Mouse (Mus musculus): ENCODE results near the gene Ucp2. TPM values are rescaled to one million over a fixed set of nuclear protein-coding genes. Genes with fewer than 3 reads are reported as not detected.

Gene Ucp2
- polyA plus RNA-seq, 1 experiment, result 595 TPM

DNA sequence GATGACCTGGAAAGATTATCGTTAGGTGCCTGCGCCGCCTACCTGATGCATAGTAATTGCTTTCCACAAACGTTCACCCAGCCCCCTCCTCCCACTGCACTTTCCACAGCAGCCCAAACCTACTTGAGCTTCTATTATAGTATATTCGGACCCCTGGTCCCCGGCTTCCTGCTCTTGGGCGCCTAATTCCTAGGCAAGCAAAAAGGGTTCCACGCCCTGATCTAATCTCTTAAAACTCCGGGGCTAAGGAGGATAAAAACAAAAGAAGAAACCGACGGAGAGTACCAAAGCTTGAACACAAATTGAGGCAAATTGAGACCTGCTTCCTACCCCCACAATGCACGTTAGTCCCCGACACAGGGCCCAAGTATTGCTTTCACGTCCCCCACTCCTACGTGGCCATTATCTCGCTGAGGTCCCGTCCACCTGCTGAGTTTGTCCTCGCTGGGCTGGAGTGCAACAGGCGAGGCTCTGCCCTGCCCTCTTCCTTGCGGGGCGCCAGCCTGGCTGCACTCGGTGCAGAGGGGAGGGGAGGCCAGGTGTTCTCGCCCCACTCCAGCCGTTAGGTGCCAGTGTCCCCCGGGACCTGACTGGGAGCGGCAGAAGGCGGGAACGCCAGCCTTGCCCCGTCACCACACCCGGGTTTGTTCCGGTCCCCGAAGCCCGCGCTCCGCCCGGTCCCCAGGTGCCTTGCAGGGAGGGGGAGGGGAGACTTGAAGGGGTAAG, 583 bp upstream of the Ucp2 start:
- no peak for TF ChIP-seq TAL1 (IDR thresholded peaks at IDR 0.05; ENCODE audit: low read length)
- 0 out of 2 replicates have a peak, but pooled peaks have one; percentile 18 for TF ChIP-seq GATA1 (IDR thresholded peaks at IDR 0.05; ENCODE audit: low read length)
- Histone ChIP-seq H3K4me3 (replicated peaks) (peak overlapping the region; percentile 68), H3K4me1 (ENCODE audit: control insufficient read depth) (peaks cover 58% of the 10 kb centered on the region), H3K27me3 (ENCODE audit: control insufficient read depth) (no peaks in the 10 kb centered on the region; the same call in 1 of the 2 replicates), H3K9me3 (ENCODE audit: control insufficient read depth, low read length) (no peaks in the 10 kb centered on the region), H3K36me3 (ENCODE audit: control insufficient read depth) (peaks cover 48% of the 10 kb centered on the region)

DNA sequence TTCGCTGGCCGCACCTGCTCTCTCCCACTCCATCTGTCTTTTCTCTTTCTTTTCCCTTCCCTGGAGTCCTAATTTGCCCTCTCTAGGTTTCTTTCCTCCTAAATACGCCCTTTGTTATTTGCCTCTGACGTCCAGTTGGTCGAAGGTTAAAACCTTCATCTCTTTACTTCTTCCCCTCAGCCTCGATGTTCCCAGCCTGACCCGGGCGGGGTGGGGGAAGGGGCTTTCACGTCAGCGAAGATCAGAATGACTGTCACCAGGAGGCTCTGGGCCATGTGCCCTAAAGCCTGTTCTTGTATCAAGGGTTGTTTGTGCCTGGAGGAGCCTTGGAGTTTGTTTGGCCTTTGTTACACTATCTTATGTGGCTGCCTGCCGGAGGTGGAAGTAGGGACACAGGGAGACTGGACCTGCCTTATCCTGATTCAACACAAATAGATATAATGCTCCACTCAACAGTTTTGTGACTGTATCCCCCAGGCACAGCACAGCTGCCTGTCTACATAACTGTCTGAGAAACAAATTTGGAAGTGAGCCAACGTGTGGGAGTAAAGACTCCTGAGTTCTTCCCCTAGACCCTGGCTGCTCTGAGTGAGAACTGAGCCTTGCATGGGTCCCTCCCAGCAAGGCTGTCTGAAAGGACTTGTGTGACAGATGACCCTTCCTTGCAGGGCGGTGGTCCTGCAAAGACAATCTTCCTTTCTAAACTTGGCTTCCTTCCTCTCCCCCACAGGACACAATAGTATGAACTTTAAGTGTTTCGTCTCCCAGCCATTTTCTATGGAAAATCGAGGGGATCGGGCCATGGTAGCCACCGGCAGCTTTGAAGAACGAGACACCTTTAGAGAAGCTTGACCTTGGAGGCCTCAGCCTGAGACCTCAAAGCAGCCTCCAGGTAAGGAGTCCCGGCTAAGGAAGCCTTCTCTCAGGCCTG, 612 bp downstream of the Ucp2 start:
- Histone ChIP-seq H3K4me1 (ENCODE audit: control insufficient read depth) (peaks cover 65% of the 10 kb centered on the region), H3K36me3 (ENCODE audit: control insufficient read depth) (peaks cover 60% of the 10 kb centered on the region)

DNA sequence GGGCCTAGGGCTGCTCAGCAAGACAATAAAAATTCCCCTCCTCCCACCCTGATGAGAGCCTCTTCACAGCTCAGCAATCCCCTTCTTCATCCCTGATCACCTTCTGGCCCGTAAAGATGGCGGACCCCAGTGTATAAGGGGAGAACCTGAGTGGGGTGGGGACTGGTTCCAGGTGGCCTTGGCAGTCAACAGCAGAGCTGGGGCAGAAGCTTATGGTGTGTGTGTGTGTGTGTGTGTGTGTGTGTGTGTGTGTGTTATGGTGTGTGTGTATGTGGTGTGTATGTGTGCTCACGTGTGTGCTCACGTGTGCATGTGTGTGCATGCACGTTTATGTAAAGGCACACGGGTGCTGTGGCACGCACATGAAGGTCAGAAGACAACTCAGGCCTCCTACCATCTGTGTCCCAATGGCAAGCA, 1.3 kb downstream of the Ucp2 start:
- Histone ChIP-seq H3K9me3 (ENCODE audit: control insufficient read depth, low read length) (no peaks in the 10 kb centered on the region), H3K36me3 (ENCODE audit: control insufficient read depth) (peaks cover 67% of the 10 kb centered on the region), H3K4me3 (replicated peaks) (peak overlapping the region; percentile 68), H3K27me3 (ENCODE audit: control insufficient read depth) (no peaks in the 10 kb centered on the region; the same call in 1 of the 2 replicates), H3K4me1 (ENCODE audit: control insufficient read depth) (peaks cover 71% of the 10 kb centered on the region)
- no peak for TF ChIP-seq GATA1 (IDR thresholded peaks at IDR 0.05; ENCODE audit: low read length)
- no peak for TF ChIP-seq TAL1 (IDR thresholded peaks at IDR 0.05; ENCODE audit: low read length)

More for the DNA sequence above, 612 bp downstream of the Ucp2 start:
- Histone ChIP-seq H3K27me3 (ENCODE audit: control insufficient read depth) (no peaks in the 10 kb centered on the region; the same call in 1 of the 2 replicates), H3K4me3 (replicated peaks) (peak overlapping the region; percentile 68), H3K9me3 (ENCODE audit: control insufficient read depth, low read length) (no peaks in the 10 kb centered on the region)
- TF ChIP-seq GATA1 (IDR thresholded peaks at IDR 0.05; ENCODE audit: low read length) (no peak), TAL1 (IDR thresholded peaks at IDR 0.05; ENCODE audit: low read length) (no peak)

DNA sequence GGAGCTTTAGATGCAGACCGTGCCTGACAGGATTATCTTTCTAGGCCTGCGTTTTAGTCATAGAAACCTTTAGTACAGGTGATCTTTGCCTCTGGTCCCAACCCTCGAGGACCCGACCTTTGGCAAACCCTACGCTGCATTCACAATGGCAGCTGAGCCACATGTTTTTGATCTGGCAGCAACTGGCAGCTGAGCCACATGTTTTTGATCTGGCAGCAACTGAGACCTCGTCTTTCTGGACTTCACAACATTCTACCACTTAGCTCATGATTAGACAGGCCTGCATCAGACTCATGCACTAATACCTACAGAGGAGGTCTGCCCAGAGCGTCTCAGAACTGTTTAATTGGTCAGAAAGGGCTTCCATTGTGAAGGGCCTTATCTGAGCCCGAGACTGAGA, 1.9 kb downstream of the Ucp2 start:
- Histone ChIP-seq H3K4me3 (replicated peaks) (peak overlapping the region; percentile 68), H3K4me1 (ENCODE audit: control insufficient read depth) (peaks cover 71% of the 10 kb centered on the region), H3K27me3 (ENCODE audit: control insufficient read depth) (no peaks in the 10 kb centered on the region; the same call in 1 of the 2 replicates), H3K9me3 (ENCODE audit: control insufficient read depth, low read length) (no peaks in the 10 kb centered on the region), H3K36me3 (ENCODE audit: control insufficient read depth) (peaks cover 70% of the 10 kb centered on the region)
- TF ChIP-seq TAL1 (IDR thresholded peaks at IDR 0.05; ENCODE audit: low read length) (no peak), GATA1 (IDR thresholded peaks at IDR 0.05; ENCODE audit: low read length) (no peak)

DNA sequence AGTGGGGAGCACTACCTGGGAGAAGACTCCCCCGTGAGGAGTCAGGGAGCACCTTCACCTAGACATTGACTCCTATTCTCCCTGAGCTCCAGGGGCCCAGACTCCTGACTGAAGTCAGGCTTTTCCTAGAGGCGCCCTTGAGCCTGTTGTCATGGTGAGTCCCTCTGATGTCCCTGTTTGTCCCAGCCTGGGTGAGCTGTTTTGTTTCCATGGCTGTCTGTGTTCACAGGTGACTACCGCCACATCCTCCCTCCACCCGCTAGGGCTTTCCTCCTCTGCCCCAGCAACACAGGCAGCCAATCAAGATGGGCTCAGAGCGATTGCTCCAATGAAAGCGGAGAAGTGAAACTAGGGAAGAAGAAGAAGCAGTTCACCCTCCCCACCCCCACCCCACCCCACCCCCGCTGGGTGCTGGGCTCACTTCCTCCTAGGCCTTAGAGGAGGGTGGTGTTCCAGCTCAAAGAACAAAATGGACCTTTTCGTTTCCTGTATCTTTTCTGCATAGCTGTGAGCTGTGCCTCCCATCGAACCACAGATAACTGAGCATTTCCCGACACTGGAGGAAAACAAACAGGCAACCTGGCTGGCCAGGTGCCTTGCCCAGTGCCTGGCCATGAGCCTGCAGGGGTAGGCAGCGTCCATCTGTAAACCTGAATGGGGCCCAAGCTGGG, 2.6 kb downstream of the Ucp2 start:
- Histone ChIP-seq H3K9me3 (ENCODE audit: control insufficient read depth, low read length) (no peaks in the 10 kb centered on the region), H3K27me3 (ENCODE audit: control insufficient read depth) (no peaks in the 10 kb centered on the region; the same call in 1 of the 2 replicates), H3K4me1 (ENCODE audit: control insufficient read depth) (peaks cover 76% of the 10 kb centered on the region), H3K4me3 (replicated peaks) (peak overlapping the region; percentile 68), H3K36me3 (ENCODE audit: control insufficient read depth) (peaks cover 76% of the 10 kb centered on the region)
- TF ChIP-seq GATA1 (IDR thresholded peaks at IDR 0.05; ENCODE audit: low read length) (no peak), TAL1 (IDR thresholded peaks at IDR 0.05; ENCODE audit: low read length) (no peak)

DNA sequence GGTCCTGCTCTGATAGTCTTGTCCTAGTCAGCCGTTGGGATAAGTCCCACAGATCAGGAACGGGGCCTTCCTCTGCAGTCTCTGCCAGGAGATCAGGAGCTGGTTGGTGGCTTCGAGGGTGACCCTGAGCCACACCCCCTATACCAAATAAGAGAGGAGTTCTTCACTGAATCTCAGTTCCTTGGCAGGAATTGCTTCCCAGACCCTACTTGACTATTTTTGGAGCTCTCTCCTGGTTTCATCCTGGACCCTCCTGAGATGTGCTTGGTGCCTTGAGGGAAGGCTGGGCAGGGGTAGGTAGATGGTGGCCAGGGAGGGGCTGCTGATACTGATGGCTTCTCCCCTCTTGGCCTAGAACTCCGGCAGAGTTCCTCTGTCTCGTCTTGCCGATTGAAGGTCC, 3.2 kb downstream of the Ucp2 start:
- TF ChIP-seq GATA1 (IDR thresholded peaks at IDR 0.05; ENCODE audit: low read length) (no peak), TAL1 (IDR thresholded peaks at IDR 0.05; ENCODE audit: low read length) (no peak)
- peak overlapping the region; percentile 68 for H3K4me3 ChIP-seq (replicated peaks)
- no peaks in the 10 kb centered on the region; the same call in 1 of the 2 replicates for H3K27me3 ChIP-seq (ENCODE audit: control insufficient read depth)
- H3K36me3 ChIP-seq (ENCODE audit: control insufficient read depth), result peaks cover 81% of the 10 kb centered on the region
- peaks cover 81% of the 10 kb centered on the region for H3K4me1 ChIP-seq (ENCODE audit: control insufficient read depth)
- H3K9me3 ChIP-seq (ENCODE audit: control insufficient read depth, low read length), result no peaks in the 10 kb centered on the region

DNA sequence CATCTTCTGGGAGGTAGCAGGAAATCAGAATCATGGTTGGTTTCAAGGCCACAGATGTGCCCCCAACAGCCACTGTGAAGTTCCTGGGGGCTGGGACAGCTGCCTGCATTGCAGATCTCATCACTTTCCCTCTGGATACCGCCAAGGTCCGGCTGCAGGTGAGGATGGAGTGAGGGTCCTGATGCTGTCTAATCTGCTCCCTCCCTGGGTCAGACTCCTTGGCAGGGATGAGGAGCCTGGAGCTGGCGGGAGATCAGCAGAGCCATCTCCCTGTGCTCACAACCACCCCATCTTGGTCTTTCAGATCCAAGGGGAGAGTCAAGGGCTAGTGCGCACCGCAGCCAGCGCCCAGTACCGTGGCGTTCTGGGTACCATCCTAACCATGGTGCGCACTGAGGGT, 3.7 kb downstream of the Ucp2 start:
- no peak for TF ChIP-seq GATA1 (IDR thresholded peaks at IDR 0.05; ENCODE audit: low read length)
- no peak for TF ChIP-seq TAL1 (IDR thresholded peaks at IDR 0.05; ENCODE audit: low read length)
- Histone ChIP-seq H3K4me3 (replicated peaks) (peak overlapping the region; percentile 68), H3K36me3 (ENCODE audit: control insufficient read depth) (peaks cover 81% of the 10 kb centered on the region), H3K4me1 (ENCODE audit: control insufficient read depth) (peaks cover 83% of the 10 kb centered on the region), H3K27me3 (ENCODE audit: control insufficient read depth) (no peaks in the 10 kb centered on the region; the same call in 1 of the 2 replicates), H3K9me3 (ENCODE audit: control insufficient read depth, low read length) (no peaks in the 10 kb centered on the region)

DNA sequence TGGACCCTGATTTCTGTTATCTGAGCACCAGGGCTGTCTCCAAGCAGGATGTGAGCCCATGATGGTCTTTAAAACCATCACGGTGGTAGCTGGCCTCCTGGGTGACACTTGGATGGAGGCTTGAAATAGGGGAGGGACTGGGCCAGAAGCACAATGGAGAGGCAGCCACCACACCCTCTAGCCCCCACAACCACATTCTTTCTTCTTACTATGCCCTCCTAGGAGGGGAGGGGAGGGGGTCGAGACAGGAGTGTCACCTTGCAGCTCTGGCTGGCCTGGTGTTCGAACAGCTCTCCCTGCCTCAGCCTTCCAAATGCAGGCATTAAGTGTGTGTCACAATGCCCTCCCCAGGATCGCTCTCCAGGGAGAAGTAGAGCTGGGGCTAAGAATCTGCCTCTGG, 4.3 kb downstream of the Ucp2 start:
- no peaks in the 10 kb centered on the region; the same call in 1 of the 2 replicates for H3K27me3 ChIP-seq (ENCODE audit: control insufficient read depth)
- peak overlapping the region; percentile 68 for H3K4me3 ChIP-seq (replicated peaks)
- no peak for TF ChIP-seq GATA1 (IDR thresholded peaks at IDR 0.05; ENCODE audit: low read length)
- TF ChIP-seq TAL1 (IDR thresholded peaks at IDR 0.05; ENCODE audit: low read length), result no peak
- peaks cover 81% of the 10 kb centered on the region for H3K36me3 ChIP-seq (ENCODE audit: control insufficient read depth)
- no peaks in the 10 kb centered on the region for H3K9me3 ChIP-seq (ENCODE audit: control insufficient read depth, low read length)
- H3K4me1 ChIP-seq (ENCODE audit: control insufficient read depth), result peaks cover 82% of the 10 kb centered on the region

Data from erythroblast, embryonic 14.5 days (primary cell).